In genomic region chr12:77594657-77595056, GRCm38 (mm10) we compare ENCODE assay signal across 30 mouse cellular contexts.
DNase-seq lines count a peak whose midpoint lies in the region; ATAC-seq lines count a peak whose summit lies in the region.
"Had no signal": no experiment of that assay in that cellular context is flagged by ENCODE, and none has a peak within 500 bp of the region (broad histone marks: within the 10 kb centered on the region; RNA-seq: fewer than 3 reads in every experiment).

No protein-coding gene starts in this region.

- 66% methylated on average over 3 of the region's 3 CpGs for WGBS in heart, embryonic 10.5 days
- 35% methylated on average over 3 of the region's 3 CpGs for WGBS in hindbrain, embryonic 14.5 days
- WGBS in hindbrain, embryonic 12.5 days, result 58% methylated on average over 3 of the region's 3 CpGs
- 55% methylated on average over 3 of the region's 3 CpGs for WGBS in midbrain, embryonic 14.5 days
- 73% methylated on average over 3 of the region's 3 CpGs for WGBS in midbrain, embryonic 11.5 days

- no peak overlapping the region for H3K27ac ChIP-seq in heart, embryonic 10.5 days
- H3K27ac ChIP-seq in hindbrain, embryonic 14.5 days, result no peak overlapping the region
- H3K27ac ChIP-seq in hindbrain, embryonic 12.5 days, result no peak overlapping the region
- no peak overlapping the region for H3K27ac ChIP-seq in midbrain, embryonic 14.5 days (replicated peaks; ENCODE audit: low read depth, low read length)
- no peak overlapping the region for H3K27ac ChIP-seq in midbrain, embryonic 11.5 days (ENCODE audit: low read depth, low read length)
- H3K27ac ChIP-seq: embryonic facial prominence, embryonic 13.5 days; forebrain, embryonic 10.5 days; forebrain, embryonic 15.5 days; gastrocnemius, adult 2 months; layer of hippocampus, adult 2 months; liver, embryonic 14.5 days; macrophage; neural tube, embryonic 12.5 days had no signal

- peak; percentile 57; the same call in 1 of the 2 replicates for ATAC-seq in hindbrain, embryonic 14.5 days (ENCODE audit: low FRiP score)
- no peak for ATAC-seq in hindbrain, embryonic 12.5 days (ENCODE audit: low FRiP score)
- no peak for ATAC-seq in midbrain, embryonic 14.5 days (ENCODE audit: low FRiP score, low TSS enrichment)
- no peak for ATAC-seq in midbrain, embryonic 11.5 days (ENCODE audit: low FRiP score)
- ATAC-seq: forebrain, embryonic 15.5 days; midbrain, embryonic 16.5 days; Patski had no signal

- no peaks in the 10 kb centered on the region for H3K36me3 ChIP-seq in heart, embryonic 10.5 days
- no peaks in the 10 kb centered on the region for H3K36me3 ChIP-seq in hindbrain, embryonic 14.5 days (replicated peaks; ENCODE audit: control insufficient read depth, insufficient read depth)
- no peaks in the 10 kb centered on the region for H3K36me3 ChIP-seq in hindbrain, embryonic 12.5 days
- no peaks in the 10 kb centered on the region for H3K36me3 ChIP-seq in midbrain, embryonic 14.5 days (ENCODE audit: control insufficient read depth, insufficient read depth, low read length)
- no peaks in the 10 kb centered on the region for H3K36me3 ChIP-seq in midbrain, embryonic 11.5 days (ENCODE audit: control insufficient read depth, insufficient read depth, low read length)
- H3K36me3 ChIP-seq: embryonic facial prominence, embryonic 13.5 days; forebrain, embryonic 10.5 days; forebrain, embryonic 15.5 days; G1E; neural tube, embryonic 12.5 days had no signal

- H3K9ac ChIP-seq in hindbrain, embryonic 14.5 days, result no peak overlapping the region
- H3K9ac ChIP-seq in hindbrain, embryonic 12.5 days, result no peak overlapping the region
- H3K9ac ChIP-seq in midbrain, embryonic 14.5 days (replicated peaks; ENCODE audit: low read length), result no peak overlapping the region
- H3K9ac ChIP-seq in midbrain, embryonic 11.5 days (ENCODE audit: low read length), result no peak overlapping the region
- H3K9ac ChIP-seq: embryonic facial prominence, embryonic 13.5 days; forebrain, embryonic 15.5 days; liver, embryonic 14.5 days; neural tube, embryonic 12.5 days had no signal

- H3K4me2 ChIP-seq in hindbrain, embryonic 14.5 days (replicated peaks), result no peak overlapping the region
- no peak overlapping the region for H3K4me2 ChIP-seq in hindbrain, embryonic 12.5 days (replicated peaks)
- no peak overlapping the region for H3K4me2 ChIP-seq in midbrain, embryonic 14.5 days (ENCODE audit: low read length)
- H3K4me2 ChIP-seq in midbrain, embryonic 11.5 days, result no peak overlapping the region
- H3K4me2 ChIP-seq: embryonic facial prominence, embryonic 13.5 days; forebrain, embryonic 15.5 days; neural tube, embryonic 12.5 days had no signal

- H3K9me3 ChIP-seq in heart, embryonic 10.5 days, result no peaks in the 10 kb centered on the region
- H3K9me3 ChIP-seq in hindbrain, embryonic 14.5 days (ENCODE audit: control insufficient read depth, low read length), result no peaks in the 10 kb centered on the region
- no peaks in the 10 kb centered on the region for H3K9me3 ChIP-seq in hindbrain, embryonic 12.5 days (replicated peaks)
- no peaks in the 10 kb centered on the region for H3K9me3 ChIP-seq in midbrain, embryonic 14.5 days (ENCODE audit: control insufficient read depth, low read length)
- no peaks in the 10 kb centered on the region for H3K9me3 ChIP-seq in midbrain, embryonic 11.5 days (ENCODE audit: control insufficient read depth, low read length)
- H3K9me3 ChIP-seq: embryonic facial prominence, embryonic 13.5 days; forebrain, embryonic 10.5 days; forebrain, embryonic 15.5 days; G1E; neural tube, embryonic 12.5 days had no signal

- no peaks in the 10 kb centered on the region for H3K27me3 ChIP-seq in heart, embryonic 10.5 days (ENCODE audit: insufficient read depth, poor library complexity, severe bottlenecking)
- no peaks in the 10 kb centered on the region for H3K27me3 ChIP-seq in hindbrain, embryonic 14.5 days (ENCODE audit: control insufficient read depth, insufficient read depth, low read length)
- no peaks in the 10 kb centered on the region for H3K27me3 ChIP-seq in hindbrain, embryonic 12.5 days
- H3K27me3 ChIP-seq in midbrain, embryonic 14.5 days (ENCODE audit: control insufficient read depth, insufficient read depth, low read length), result no peaks in the 10 kb centered on the region
- no peaks in the 10 kb centered on the region for H3K27me3 ChIP-seq in midbrain, embryonic 11.5 days (ENCODE audit: control insufficient read depth, insufficient read depth, low read length)
- H3K27me3 ChIP-seq: embryonic facial prominence, embryonic 13.5 days; forebrain, embryonic 15.5 days; neural tube, embryonic 12.5 days had no signal

- DNase-seq in heart, adult 11 months, result peak; percentile 92
- DNase-seq in heart, embryonic 10.5 days (ENCODE audit: low spot score), result no peak
- DNase-seq in hindbrain, embryonic 14.5 days (ENCODE audit: low spot score), result no peak
- DNase-seq in midbrain, embryonic 14.5 days, result peak; percentile 6
- no peak for DNase-seq in midbrain, embryonic 11.5 days (ENCODE audit: low spot score, missing footprints)
- DNase-seq in frontal cortex, postnatal 36 days (ENCODE audit: low spot score in 2 of 2), result no peak
- DNase-seq: adrenal gland, postnatal 10 days; cerebellum, adult 11 months; cerebellum, adult 9-10 months; gastrocnemius, adult 2 months; gastrocnemius, postnatal 36 days; kidney, adult 2 months; kidney, postnatal 36 days; liver; lung, adult 2 months; lung, postnatal 10 days; thymus, adult 2 months; thymus, postnatal 4 days had no signal

- no peak overlapping the region for H3K4me3 ChIP-seq in heart, embryonic 10.5 days
- no peak overlapping the region for H3K4me3 ChIP-seq in hindbrain, embryonic 14.5 days (replicated peaks; ENCODE audit: low read length)
- H3K4me3 ChIP-seq in hindbrain, embryonic 12.5 days, result no peak overlapping the region
- no peak overlapping the region for H3K4me3 ChIP-seq in midbrain, embryonic 14.5 days (replicated peaks; ENCODE audit: low read depth, low read length)
- no peak overlapping the region for H3K4me3 ChIP-seq in midbrain, embryonic 11.5 days (ENCODE audit: low read depth, low read length)
- H3K4me3 ChIP-seq: embryonic facial prominence, embryonic 13.5 days; forebrain, embryonic 10.5 days; forebrain, embryonic 15.5 days; gastrocnemius, adult 2 months; layer of hippocampus, adult 2 months; myocyte; neural tube, embryonic 12.5 days had no signal

- peaks cover 45% of the 10 kb centered on the region for H3K4me1 ChIP-seq in heart, embryonic 10.5 days
- H3K4me1 ChIP-seq in hindbrain, embryonic 14.5 days (replicated peaks; ENCODE audit: control insufficient read depth, insufficient read depth, low read length), result peaks cover 8% of the 10 kb centered on the region; the same call in 1 of the 2 replicates
- H3K4me1 ChIP-seq in hindbrain, embryonic 12.5 days, result peaks cover 12% of the 10 kb centered on the region; the same call in 1 of the 2 replicates
- H3K4me1 ChIP-seq in midbrain, embryonic 14.5 days (ENCODE audit: control insufficient read depth, insufficient read depth, low read length), result peaks cover 5% of the 10 kb centered on the region
- H3K4me1 ChIP-seq in midbrain, embryonic 11.5 days (ENCODE audit: control insufficient read depth, insufficient read depth, low read length), result no peaks in the 10 kb centered on the region
- H3K4me1 ChIP-seq: neural tube, embryonic 12.5 days had no signal

Comparison
In these comparisons a context has a peak if more than half of its experiments do, and no peak if none do; other contexts are left out.
1. DNase-seq: peak in heart, adult 11 months (single experiment) and midbrain, embryonic 14.5 days (single experiment); none in heart, embryonic 10.5 days (single experiment), hindbrain, embryonic 14.5 days (single experiment), midbrain, embryonic 11.5 days (single experiment) and frontal cortex, postnatal 36 days (0 of 2).